Mouse (Mus musculus): ENCODE results near the gene Manba. TPM values are rescaled to one million over a fixed set of nuclear protein-coding genes. Genes with fewer than 3 reads are reported as not detected.

Gene Manba
- total and polyA plus RNA-seq, 3 experiments: 5.6 to 14.3 (median 12.1) TPM

DNA sequence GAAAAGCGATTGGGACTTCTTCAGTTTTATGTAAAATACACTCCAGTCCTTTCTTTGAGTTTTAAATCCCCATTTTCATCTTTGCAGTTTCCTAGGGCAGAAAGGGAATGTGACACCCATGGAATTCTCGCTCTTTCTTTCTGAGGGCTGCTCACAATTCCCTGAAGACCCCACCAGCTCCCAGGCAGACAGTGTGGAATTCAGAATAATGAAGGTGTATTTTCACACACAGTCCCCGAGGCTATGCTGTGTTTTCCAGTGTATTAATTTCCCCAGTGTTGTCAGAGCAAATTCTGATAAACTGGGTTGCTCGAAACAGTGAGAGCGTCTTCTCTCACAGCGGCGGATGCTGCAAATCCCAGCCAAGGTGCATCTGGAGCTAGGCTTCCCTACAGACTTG, 44.3 kb downstream of the Manba start:
- DNase-seq: no peak

DNA sequence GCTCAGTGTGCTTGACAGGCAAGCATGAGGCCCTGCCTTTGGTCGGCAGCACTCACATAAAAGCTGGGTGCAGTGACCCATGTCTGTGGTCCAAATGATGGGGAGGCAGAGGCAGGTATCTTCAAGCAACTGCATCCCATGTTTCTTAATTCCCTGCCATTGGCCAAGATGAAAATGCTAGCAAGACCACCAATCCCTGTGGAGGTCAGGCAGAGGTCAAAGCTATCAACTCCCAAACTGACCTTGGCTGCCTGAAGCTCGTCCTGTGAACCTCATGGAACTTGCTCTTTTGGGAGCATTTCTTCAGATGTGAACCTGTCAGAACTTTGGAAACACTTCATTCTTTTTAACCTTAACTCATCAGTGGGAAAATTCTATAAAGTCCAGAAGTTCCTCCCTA, 46.4 kb downstream of the Manba start:
- no peak for DNase-seq

DNA sequence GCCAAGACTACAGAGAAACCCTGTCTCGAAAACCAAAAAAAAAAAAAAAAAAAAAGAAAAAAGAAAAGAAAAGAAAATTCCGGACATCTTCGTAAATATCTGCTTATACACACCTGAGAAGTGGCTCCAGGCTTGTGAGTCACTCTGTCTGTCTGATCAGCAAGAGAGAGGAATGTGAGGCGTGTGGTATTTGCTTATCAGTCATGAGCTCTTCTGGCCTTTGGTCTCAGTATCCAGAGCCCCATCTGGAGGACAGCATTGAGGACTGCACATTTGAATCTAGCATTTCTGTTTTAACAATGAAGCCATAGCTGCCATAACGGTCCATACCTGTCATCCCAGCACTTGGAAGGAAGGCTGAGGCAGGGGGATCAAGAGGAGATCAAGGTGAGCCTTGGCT, 48.7 kb downstream of the Manba start:
- DNase-seq: peak; percentile 22

DNA sequence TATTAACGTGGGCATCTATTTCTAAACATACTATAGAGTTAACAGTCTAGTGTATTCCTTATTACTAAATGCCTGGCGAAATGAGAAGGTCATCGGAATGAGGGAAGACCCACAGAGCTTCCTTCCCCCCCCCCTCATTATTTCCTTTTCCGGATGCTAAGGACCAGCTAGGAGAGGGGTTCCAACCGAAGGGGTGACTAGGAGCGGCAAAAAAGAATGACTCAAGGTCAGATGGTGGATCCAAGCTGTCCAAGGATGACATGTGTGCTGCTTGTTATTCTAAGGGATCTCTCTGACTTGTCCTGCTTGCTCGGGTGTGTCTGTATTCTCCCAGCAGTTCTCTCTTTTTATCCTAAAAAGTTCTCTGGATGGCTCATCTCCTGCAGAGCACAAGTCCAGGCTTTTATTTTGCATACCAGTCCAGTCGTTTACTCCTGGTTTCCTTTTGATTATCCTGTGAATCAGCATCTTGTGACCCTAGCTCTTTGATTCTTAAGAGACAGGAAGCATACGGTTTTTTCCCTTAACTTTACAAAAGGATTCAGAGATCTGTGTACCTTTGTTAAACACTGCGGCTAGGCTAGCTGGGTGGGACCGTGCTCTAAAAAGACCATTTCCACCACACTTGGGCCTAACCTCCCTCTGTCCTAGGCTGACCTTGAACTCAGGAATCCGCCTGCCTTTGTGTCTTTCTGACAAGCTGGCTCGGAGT, 61.0 kb downstream of the Manba start:
- DNase-seq: no peak

DNA sequence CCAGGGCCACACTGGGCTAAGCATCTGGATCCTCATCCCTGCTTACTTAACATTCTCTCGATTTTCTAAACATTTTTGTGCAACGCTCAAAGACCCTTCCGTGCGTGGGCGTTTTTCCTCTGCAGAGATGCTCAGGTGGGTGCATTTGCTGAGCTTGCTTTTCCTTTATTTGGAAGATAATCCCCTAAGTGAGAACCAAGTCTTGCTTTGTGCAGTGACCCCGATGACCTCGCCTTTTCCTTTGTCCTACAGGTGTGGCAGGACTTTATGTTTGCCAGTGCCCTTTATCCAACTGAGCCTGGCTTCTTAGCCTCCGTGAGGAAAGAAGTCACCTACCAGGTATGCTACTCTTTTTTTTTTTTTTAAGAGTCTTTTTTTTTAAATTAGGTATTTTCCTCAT, 61.9 kb downstream of the Manba start:
- DNase-seq: no peak

DNA sequence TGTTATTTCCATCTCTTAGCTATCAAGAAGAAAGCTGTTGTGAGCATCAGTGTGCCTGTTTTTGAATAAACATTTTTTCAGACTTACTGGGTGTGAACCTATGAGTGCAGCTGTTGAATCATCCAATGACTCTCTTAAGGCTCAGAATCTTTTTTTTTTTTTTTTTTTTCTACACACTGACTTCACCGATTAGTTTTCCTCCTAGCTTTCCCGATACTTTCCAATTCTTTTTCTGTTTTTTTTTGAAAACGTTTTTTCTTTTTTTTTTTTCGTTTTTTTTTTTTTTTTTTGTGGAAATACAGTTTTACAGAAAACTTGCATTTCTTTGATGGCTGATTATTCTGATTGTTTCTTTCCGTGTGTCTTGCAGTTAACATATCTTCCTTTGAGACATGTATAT, 67.5 kb downstream of the Manba start:
- no peak for DNase-seq

GRCm38 (mm10) chr3:135555192-135555591, 69.8 kb downstream of the Manba start:
- no peak for DNase-seq

GRCm38 (mm10) chr3:135556052-135556587, 70.7 kb downstream of the Manba start:
- no peak for DNase-seq

- DNase-seq: no peak
Measured at GRCm38 (mm10) chr3:135556851-135557662, 71.6 kb downstream of the Manba start.

DNA sequence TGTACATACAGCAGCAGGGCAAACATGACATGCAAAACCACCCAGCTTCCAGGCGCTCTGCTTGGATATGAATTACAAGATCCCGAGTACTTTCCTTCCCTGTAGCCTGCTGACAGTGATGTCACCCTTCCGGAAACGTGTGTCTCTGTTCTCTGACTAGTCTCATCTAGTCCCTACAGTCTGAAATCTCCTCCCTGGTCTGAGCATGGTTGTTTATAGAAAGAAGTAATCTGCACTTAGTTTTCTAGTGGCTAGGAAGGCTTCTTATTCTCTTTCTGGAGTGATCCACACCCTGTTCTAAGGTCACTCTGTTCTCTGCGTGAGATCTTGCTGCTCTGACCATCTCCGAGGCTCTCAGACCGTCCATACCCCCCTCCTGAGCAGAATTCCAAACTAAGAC, 76.6 kb downstream of the Manba start:
- no peak for DNase-seq

- no peak for DNase-seq
Measured at GRCm38 (mm10) chr3:135563163-135563689, 77.8 kb downstream of the Manba start.

GRCm38 (mm10) chr3:135564706-135565105, 79.3 kb downstream of the Manba start:
- DNase-seq: no peak

DNA sequence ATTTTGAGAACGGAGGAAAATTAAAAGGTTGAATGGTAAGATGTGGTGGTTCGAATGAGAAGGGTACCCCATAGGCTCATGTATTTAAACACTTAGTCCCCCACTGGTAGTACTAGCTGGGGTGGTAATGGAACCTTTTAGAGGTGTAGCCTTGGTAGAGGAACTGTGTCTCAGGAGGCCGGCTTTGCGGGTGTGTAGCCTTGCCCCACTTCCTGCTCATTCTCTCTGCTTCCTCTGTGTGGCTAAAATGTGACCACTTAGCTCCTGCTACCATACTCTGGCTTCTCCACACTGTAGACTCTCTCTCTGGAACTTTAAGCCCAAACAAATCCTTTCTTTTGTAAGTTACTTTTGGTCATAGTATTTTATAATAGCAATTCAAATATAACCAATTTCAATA, 79.9 kb downstream of the Manba start:
- no peak for DNase-seq

DNA sequence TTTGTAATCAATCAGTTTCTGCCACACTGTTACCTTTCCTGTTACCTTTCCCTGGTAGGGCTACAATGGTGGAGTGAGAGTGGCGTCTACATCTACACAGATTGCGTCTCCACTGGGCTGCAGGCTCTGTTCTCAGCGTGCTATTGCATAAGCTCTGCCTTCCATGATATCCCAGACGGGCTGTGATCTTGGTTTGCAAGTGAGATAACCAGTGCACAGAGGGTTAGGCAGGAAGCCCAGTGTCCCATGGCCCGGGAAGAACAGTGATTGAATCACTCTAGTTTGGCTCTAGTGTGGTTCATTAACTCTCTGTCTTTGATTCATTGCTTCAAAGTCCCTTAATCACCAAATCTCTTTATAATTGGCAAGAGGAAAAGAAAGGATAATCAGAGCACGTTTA, 82.5 kb downstream of the Manba start:
- peak; percentile 40 for DNase-seq

- DNase-seq: no peak
Measured at GRCm38 (mm10) chr3:135568633-135569032, 83.2 kb downstream of the Manba start.

- DNase-seq: no peak
Measured at GRCm38 (mm10) chr3:135571540-135571939, 86.1 kb downstream of the Manba start.

DNA sequence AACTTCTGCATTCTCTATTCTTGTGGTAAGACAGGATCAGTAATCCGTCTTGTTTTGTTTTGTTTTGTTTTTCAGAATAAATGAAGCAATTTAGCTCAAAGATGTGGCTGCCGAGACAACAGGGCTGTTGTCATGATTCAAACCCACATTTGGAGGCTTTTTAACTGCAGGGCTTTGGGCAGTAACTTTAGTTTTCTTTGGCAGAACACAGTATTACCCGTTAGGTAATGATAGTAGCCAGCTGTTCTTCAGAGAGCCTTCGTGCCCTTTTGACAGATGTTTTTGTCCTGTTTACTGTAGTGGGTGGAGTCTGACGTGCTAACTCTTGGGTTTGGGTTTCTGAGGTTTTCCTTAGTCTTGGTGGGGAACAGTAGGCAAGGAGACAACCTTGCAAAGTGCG, 87.6 kb downstream of the Manba start:
- no peak for DNase-seq

- DNase-seq: no peak
Measured at GRCm38 (mm10) chr3:135575126-135575525, 89.7 kb downstream of the Manba start.

DNA sequence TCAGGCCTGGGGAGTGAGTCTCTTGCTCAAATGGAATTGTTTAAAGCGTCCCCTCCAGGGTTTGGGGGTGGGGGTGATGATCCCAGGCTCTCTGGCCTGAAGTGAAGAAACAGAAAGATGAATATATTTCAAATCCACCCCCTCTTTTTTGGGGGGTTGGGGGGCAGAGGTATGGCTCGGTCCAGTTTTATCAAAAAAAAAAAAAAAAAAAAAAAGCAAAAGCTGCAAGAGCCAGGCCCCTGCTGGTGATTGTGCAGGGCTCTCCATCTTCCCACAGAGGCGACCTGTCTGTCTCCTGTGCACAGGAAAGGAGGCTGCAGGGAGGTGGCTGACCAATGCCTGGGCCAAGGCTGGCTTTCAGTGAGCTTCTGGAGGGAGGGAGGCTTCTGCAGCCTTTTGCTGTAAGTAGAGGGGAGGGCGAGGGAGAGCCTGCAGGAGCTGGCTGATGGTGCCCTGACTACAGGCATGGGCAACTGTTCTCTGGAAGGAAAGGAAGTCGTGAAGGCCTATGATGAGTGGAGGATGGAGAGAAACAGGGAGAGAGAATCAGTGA, 93.3 kb downstream of the Manba start:
- DNase-seq: no peak

DNA sequence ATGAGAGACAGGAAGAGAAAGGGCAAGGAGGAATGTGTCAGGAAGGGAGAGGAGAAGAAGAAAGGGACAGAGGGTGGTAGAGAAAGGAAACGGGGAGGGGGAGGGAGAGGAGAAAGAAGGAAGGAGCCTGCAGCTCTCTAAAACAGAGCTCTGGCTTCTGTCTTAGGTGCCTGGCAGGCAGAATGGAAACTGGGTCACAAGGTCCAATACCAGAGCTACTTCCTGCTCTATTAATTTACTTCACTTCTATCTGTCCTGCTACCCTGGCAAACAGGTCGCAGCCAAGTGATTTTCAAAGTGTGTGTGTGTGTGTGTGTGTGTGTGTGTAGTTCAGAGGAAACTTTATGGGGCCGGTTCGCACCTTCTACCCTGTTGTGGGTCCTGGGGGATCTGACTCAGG, 93.8 kb downstream of the Manba start:
- DNase-seq: no peak

- no peak for DNase-seq
Measured at GRCm38 (mm10) chr3:135580439-135581275, 95.2 kb downstream of the Manba start.

GRCm38 (mm10) chr3:135581606-135582117, 96.3 kb downstream of the Manba start:
- no peak for DNase-seq

All from adrenal gland, adult 2 months (tissue).